Mouse (Mus musculus): Measurements from ENCODE around the gene Scml4.

DNA sequence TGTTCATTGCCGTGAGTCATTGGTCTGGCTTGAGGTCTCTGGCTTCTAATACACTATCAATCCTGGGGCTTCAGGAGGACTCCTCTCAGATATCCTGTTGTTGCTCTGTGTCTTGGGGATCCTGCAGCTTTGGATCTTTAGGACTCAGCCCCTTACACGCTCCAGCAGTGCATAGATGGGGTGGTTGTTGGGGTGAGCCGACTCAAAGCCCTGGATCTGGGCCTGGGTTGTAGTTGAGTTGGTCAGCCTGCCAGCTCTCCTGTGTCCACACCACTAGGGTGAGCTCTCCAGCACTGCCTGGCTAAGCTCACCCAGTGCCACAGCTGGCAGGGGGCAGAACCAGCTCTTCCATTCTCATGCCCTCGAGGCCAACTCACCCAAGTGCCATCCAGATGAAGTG lies 78.2 kb downstream of the Scml4 start:
- TF ChIP-seq CTCF (IDR thresholded peaks at IDR 0.05; ENCODE audit: control insufficient read depth, insufficient read depth, insufficient read length) (no peak), USF1 (IDR thresholded peaks at IDR 0.05; ENCODE audit: low read depth) (no peak), MAX (IDR thresholded peaks at IDR 0.05) (no peak)

All from C2C12 (cell line).